Mouse (Mus musculus) neural tube, embryonic 13.5 days (tissue): ENCODE measurements around the gene Sync. TPM values are rescaled to one million over a fixed set of nuclear protein-coding genes. Genes with fewer than 3 reads are reported as not detected.

Source experiments
- ATAC-seq: fragments of 200-750 bp; cut with Nextera tagmentation; 2 replicates; pipeline ENCODE4 v1.8.0; 2017; ENCODE audit warnings: low read depth, mild to moderate bottlenecking, moderate TSS enrichment, moderate library complexity
- H3K27ac ChIP-seq: fragments of 300-500 bp; sonication (generic); replicated peaks from 2 replicates; pipeline ENCODE4 v1.5.1; 2015; ENCODE audit warnings: moderate library complexity, mild to moderate bottlenecking, inconsistent platforms
- H3K27me3 ChIP-seq: fragments of 300-500 bp; sonication (generic); 2 replicates; pipeline ENCODE4 v1.6.1; 2015; ENCODE audit warnings: mild to moderate bottlenecking, inconsistent platforms
- H3K36me3 ChIP-seq: fragments of 300-500 bp; sonication (generic); 2 replicates; pipeline ENCODE4 v1.6.1; 2015; ENCODE audit warnings: mild to moderate bottlenecking, inconsistent platforms
- H3K4me1 ChIP-seq: fragments of 300-500 bp; sonication (generic); replicated peaks from 2 replicates; pipeline ENCODE4 v1.6.1; 2015; ENCODE audit warnings: inconsistent platforms
- H3K4me2 ChIP-seq: fragments of 300-500 bp; sonication (generic); 2 replicates; pipeline ENCODE4 v1.6.1; 2015; ENCODE audit warnings: inconsistent platforms, mild to moderate bottlenecking, moderate library complexity
- H3K4me3 ChIP-seq: fragments of 300-500 bp; sonication (generic); 2 replicates; pipeline ENCODE4 v1.5.1; 2015; ENCODE audit warnings: mild to moderate bottlenecking, inconsistent platforms
- H3K9ac ChIP-seq: fragments of 300-500 bp; sonication (generic); 2 replicates; pipeline ENCODE4 v1.6.1; 2015; ENCODE audit warnings: moderate library complexity, mild to moderate bottlenecking, inconsistent platforms
- H3K9me3 ChIP-seq: fragments of 300-500 bp; sonication (generic); 2 replicates; pipeline ENCODE4 v1.6.1; 2016; ENCODE audit warnings: inconsistent platforms
- WGBS: fragments of 180-500 bp; shearing (Covaris S2); methylation state at CpG from one replicate; pipeline ENCODE4 v1.1.7; 2015; 5-methylcytosine and 5-hydroxymethylcytosine counted together
- polyA plus RNA-seq: library from polyadenylated mRNA; unstranded; fragments of >200 nt; fragmentation: Nextera tagmentation; extraction: Ambion mirVana; gene quantifications from 2 replicates; pipeline ENCODE4 v1.2.1, GENCODE M21; 2015

Sync gene
- polyA plus RNA-seq, 1 experiment from 2014 or later, result 3.2 TPM

- Histone ChIP-seq H3K4me2 (no peak overlapping the region), H3K4me1 (peaks cover 5% of the 10 kb centered on the region), H3K4me3 (no peak overlapping the region), H3K9ac (no peak overlapping the region), H3K36me3 (no peaks in the 10 kb centered on the region), H3K9me3 (no peaks in the 10 kb centered on the region), H3K27me3 (peaks cover 6% of the 10 kb centered on the region; the same call in 1 of the 2 replicates), H3K27ac (no peak overlapping the region)
- no peak for ATAC-seq
- WGBS, result 60% methylated on average over 7 of the region's 7 CpGs
Observed at GRCm38 (mm10) chr4:129292831-129293230, 5.4 kb downstream of the Sync start.

DNA sequence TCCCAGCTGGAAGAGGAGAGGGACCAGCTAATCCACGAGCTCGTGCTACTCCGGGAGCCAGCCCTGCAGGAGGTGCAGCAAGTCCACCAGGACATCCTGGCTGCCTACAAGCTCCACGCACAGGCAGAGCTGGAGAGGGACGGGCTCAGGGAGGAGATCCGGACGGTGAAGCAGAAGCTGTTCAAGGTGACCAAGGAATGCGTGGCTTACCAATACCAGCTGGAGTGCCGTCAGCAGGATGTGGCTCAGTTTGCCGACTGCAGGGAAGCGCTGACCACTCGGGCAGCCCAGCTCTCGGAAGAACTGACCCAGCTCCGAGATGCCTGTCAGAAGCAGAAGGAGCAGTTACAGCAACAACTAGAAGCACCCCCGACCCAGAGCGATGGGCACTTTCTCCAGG lies 6.3 kb downstream of the Sync start:
- H3K27ac ChIP-seq, result no peak overlapping the region
- 42% methylated on average over 16 of the region's 16 CpGs for WGBS
- no peaks in the 10 kb centered on the region for H3K4me1 ChIP-seq
- ATAC-seq, result no peak
- no peaks in the 10 kb centered on the region for H3K36me3 ChIP-seq
- H3K9me3 ChIP-seq, result no peaks in the 10 kb centered on the region
- H3K27me3 ChIP-seq, result no peaks in the 10 kb centered on the region
- no peak overlapping the region for H3K4me2 ChIP-seq
- no peak overlapping the region for H3K4me3 ChIP-seq
- H3K9ac ChIP-seq, result no peak overlapping the region

GRCm38 (mm10) chr4:129295188-129295587 lies 7.8 kb downstream of the Sync start:
- 0 out of 2 replicates have a peak, but pooled peaks cover 4% of the 10 kb centered on the region for H3K4me1 ChIP-seq
- no peak overlapping the region for H3K27ac ChIP-seq
- 89% methylated on average over 2 of the region's 2 CpGs for WGBS
- no peak overlapping the region for H3K9ac ChIP-seq
- H3K9me3 ChIP-seq, result no peaks in the 10 kb centered on the region
- no peak overlapping the region for H3K4me2 ChIP-seq
- H3K4me3 ChIP-seq, result no peak overlapping the region
- no peaks in the 10 kb centered on the region for H3K27me3 ChIP-seq
- no peaks in the 10 kb centered on the region for H3K36me3 ChIP-seq
- ATAC-seq, result no peak

DNA sequence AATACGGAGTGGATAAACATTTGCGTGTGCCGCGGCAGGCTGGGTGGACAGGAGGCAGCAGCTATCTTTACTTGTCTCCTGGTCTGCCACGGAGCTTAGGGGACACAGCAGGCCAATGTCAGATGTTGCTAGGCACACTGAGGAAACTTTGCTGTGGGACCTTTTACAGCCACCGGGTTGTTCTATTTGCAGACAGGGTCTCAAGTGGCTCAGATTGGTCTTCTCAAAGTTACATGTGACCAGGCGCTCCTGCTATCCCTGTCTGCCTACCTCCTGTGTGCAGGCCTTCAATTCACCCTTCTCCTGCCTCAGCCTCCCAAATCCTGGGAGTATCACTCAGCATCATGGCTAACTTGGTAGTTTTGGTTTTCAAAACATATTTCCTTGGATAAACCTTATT lies 8.6 kb downstream of the Sync start:
- no peaks in the 10 kb centered on the region for H3K9me3 ChIP-seq

DNA sequence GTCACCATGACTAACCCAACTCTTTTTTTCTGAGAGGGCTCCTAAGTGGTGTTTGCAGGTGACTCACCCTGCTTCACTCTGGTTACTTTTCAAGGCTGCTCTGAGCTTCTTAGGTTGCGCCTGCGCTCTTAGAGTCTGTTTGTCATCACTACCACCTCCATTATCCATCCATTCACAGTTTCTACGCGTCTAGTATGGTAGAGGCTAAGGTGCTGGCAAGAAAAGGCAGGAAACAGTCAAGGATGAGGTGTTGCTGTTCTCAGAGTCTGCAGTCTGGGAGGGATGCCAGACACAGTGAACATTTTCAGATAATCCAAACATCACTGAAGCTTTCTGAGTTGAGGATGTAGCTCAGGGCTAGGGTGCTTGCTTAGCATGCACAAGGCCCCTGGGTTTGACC lies 10.3 kb downstream of the Sync start:
- Histone ChIP-seq H3K9ac (no peak overlapping the region), H3K9me3 (no peaks in the 10 kb centered on the region), H3K4me2 (no peak overlapping the region), H3K27me3 (no peaks in the 10 kb centered on the region), H3K36me3 (no peaks in the 10 kb centered on the region), H3K4me3 (no peak overlapping the region), H3K27ac (no peak overlapping the region), H3K4me1 (0 out of 2 replicates have a peak, but pooled peaks cover 4% of the 10 kb centered on the region)
- ATAC-seq, result no peak
- 92% methylated on average over 4 of the region's 4 CpGs for WGBS

More for the DNA sequence above, 8.6 kb downstream of the Sync start:
- no peak for ATAC-seq
- Histone ChIP-seq H3K36me3 (no peaks in the 10 kb centered on the region), H3K4me3 (no peak overlapping the region), H3K4me2 (no peak overlapping the region), H3K27ac (no peak overlapping the region), H3K9ac (no peak overlapping the region), H3K27me3 (no peaks in the 10 kb centered on the region), H3K4me1 (0 out of 2 replicates have a peak, but pooled peaks cover 4% of the 10 kb centered on the region)
- 92% methylated on average over 7 of the region's 7 CpGs for WGBS

GRCm38 (mm10) chr4:129299121-129299520 lies 11.7 kb downstream of the Sync start:
- Histone ChIP-seq H3K4me3 (no peak overlapping the region), H3K36me3 (no peaks in the 10 kb centered on the region), H3K9ac (no peak overlapping the region), H3K27ac (no peak overlapping the region), H3K4me2 (no peak overlapping the region), H3K27me3 (no peaks in the 10 kb centered on the region), H3K9me3 (no peaks in the 10 kb centered on the region), H3K4me1 (0 out of 2 replicates have a peak, but pooled peaks cover 4% of the 10 kb centered on the region)
- no peak for ATAC-seq
- WGBS, result 59% methylated on average over 10 of the region's 10 CpGs

DNA sequence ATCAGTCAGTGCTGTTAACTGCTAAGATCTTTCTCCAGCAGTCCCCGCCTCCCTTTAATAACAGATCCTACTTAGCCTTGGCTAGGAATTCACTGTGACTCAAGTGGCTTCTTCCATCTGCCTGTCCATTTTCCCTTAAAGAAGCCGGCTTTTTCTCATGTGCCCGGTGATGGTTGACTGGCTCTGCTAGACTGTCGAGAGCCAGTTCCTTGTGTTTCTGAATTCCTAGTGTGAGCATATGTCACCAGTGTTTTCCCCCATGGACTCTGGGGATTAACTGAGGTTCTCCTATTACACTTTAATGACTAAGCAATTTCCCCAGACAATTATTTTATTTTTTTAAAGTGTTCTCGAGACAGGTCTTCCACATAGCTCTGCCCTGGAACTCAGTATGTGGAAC lies 16.0 kb downstream of the Sync start:
- no peak for ATAC-seq
- Histone ChIP-seq H3K27ac (no peak overlapping the region), H3K4me1 (0 out of 2 replicates have a peak, but pooled peaks cover 4% of the 10 kb centered on the region), H3K27me3 (no peaks in the 10 kb centered on the region), H3K9ac (no peak overlapping the region), H3K4me2 (no peak overlapping the region), H3K9me3 (no peaks in the 10 kb centered on the region), H3K36me3 (peaks cover 30% of the 10 kb centered on the region), H3K4me3 (no peak overlapping the region)
- WGBS, result 63% methylated on average over 5 of the region's 5 CpGs

- WGBS, result 89% methylated on average over 9 of the region's 9 CpGs
- no peak overlapping the region for H3K4me3 ChIP-seq
Observed at GRCm38 (mm10) chr4:129303816-129304215, 16.4 kb downstream of the Sync start.

GRCm38 (mm10) chr4:129304306-129304705 lies 16.9 kb downstream of the Sync start:
- H3K9me3 ChIP-seq, result no peaks in the 10 kb centered on the region
- H3K4me3 ChIP-seq, result no peak overlapping the region
- 81% methylated on average over 1 of the region's 1 CpGs for WGBS
- H3K9ac ChIP-seq, result no peak overlapping the region
- H3K4me2 ChIP-seq, result no peak overlapping the region
- peaks cover 39% of the 10 kb centered on the region for H3K36me3 ChIP-seq
- ATAC-seq, result no peak
- no peak overlapping the region for H3K27ac ChIP-seq
- no peaks in the 10 kb centered on the region for H3K27me3 ChIP-seq
- 0 out of 2 replicates have a peak, but pooled peaks cover 2% of the 10 kb centered on the region for H3K4me1 ChIP-seq

More at GRCm38 (mm10) chr4:129303816-129304215, 16.4 kb downstream of the Sync start:
- H3K4me2 ChIP-seq, result no peak overlapping the region
- no peak overlapping the region for H3K27ac ChIP-seq
- no peak overlapping the region for H3K9ac ChIP-seq
- no peaks in the 10 kb centered on the region for H3K9me3 ChIP-seq
- 0 out of 2 replicates have a peak, but pooled peaks cover 4% of the 10 kb centered on the region for H3K4me1 ChIP-seq
- ATAC-seq, result peak; percentile 27; the same call in 1 of the 2 replicates
- peaks cover 34% of the 10 kb centered on the region for H3K36me3 ChIP-seq
- H3K27me3 ChIP-seq, result no peaks in the 10 kb centered on the region

GRCm38 (mm10) chr4:129307936-129308335 lies 20.5 kb downstream of the Sync start:
- no peaks in the 10 kb centered on the region for H3K27me3 ChIP-seq
- no peak for ATAC-seq

DNA sequence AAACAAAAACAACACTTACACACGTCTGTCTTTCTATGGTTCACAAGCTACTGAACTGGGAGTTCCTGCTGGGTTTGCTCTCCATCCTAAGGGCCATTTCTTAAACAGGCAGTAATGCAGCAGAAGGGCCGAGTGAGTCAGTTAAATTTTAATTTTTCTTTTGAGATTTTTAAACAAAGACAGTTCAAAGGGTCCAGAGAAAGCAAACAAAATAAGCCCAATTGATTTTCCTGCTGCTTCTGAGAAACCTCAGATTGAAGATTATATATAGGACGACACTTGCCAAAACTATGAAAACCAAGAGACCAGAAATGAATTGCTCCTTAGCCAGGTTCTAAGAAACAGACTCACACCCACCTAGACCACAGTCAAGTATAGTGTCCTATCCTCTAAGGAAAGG lies 26.5 kb downstream of the Sync start:
- Histone ChIP-seq H3K9ac (no peak overlapping the region), H3K4me1 (no peaks in the 10 kb centered on the region), H3K9me3 (no peaks in the 10 kb centered on the region), H3K4me2 (no peak overlapping the region), H3K4me3 (no peak overlapping the region), H3K36me3 (peaks cover 91% of the 10 kb centered on the region), H3K27me3 (no peaks in the 10 kb centered on the region), H3K27ac (no peak overlapping the region)
- ATAC-seq, result no peak
- 91% methylated on average over 3 of the region's 3 CpGs for whole genome bisulfite sequencing

More at GRCm38 (mm10) chr4:129307936-129308335, 20.5 kb downstream of the Sync start:
- H3K4me3 ChIP-seq, result no peak overlapping the region
- no peak overlapping the region for H3K9ac ChIP-seq
- H3K4me2 ChIP-seq, result no peak overlapping the region
- no peaks in the 10 kb centered on the region for H3K4me1 ChIP-seq
- H3K36me3 ChIP-seq, result peaks cover 69% of the 10 kb centered on the region
- WGBS, result 98% methylated on average over 1 of the region's 1 CpGs
- no peak overlapping the region for H3K27ac ChIP-seq
- H3K9me3 ChIP-seq, result no peaks in the 10 kb centered on the region

- no peaks in the 10 kb centered on the region for H3K9me3 ChIP-seq
- no peaks in the 10 kb centered on the region for H3K4me1 ChIP-seq
- 91% methylated on average over 1 of the region's 1 CpGs for WGBS
- no peak overlapping the region for H3K27ac ChIP-seq
- H3K36me3 ChIP-seq, result peaks cover 75% of the 10 kb centered on the region
- no peak for ATAC-seq
- no peak overlapping the region for H3K4me2 ChIP-seq
- H3K27me3 ChIP-seq, result no peaks in the 10 kb centered on the region
- H3K9ac ChIP-seq, result no peak overlapping the region
- no peak overlapping the region for H3K4me3 ChIP-seq
Observed at GRCm38 (mm10) chr4:129320876-129321275, 33.5 kb downstream of the Sync start.

DNA sequence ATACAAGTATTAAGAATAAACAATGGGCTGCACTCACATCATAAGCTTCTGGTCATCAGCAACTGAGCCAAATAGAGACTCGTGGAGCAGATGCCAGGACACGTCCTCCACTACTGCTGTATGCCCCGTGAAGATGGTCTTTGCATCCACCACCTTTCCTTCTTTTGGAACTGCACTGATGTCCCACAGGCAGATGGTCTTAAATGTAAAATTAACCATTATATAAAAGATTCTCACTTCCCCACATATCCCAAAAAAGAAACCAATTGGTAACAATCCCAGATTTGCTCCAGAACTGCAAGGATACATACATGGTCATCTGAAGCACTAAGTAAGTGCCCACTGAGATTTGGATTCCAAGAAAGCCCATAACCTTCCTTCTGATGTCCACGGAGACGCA lies 34.6 kb downstream of the Sync start:
- Histone ChIP-seq H3K4me1 (0 out of 2 replicates have a peak, but pooled peaks cover 4% of the 10 kb centered on the region), H3K4me3 (no peak overlapping the region), H3K9me3 (no peaks in the 10 kb centered on the region), H3K36me3 (peaks cover 72% of the 10 kb centered on the region), H3K9ac (no peak overlapping the region), H3K27ac (no peak overlapping the region), H3K4me2 (no peak overlapping the region), H3K27me3 (no peaks in the 10 kb centered on the region)
- WGBS, result 95% methylated on average over 5 of the region's 5 CpGs
- no peak for ATAC-seq
